In genomic region chr4:145272763-145273162, GRCm38 (mm10) we compare ENCODE assay signal across 12 mouse cellular contexts. TPM values are rescaled to one million over a fixed set of nuclear protein-coding genes. Genes with fewer than 3 reads are reported as not detected.
A peak's percentile ranks its signal among the peaks of the same experiment; 100 is the strongest.
DNase-seq lines count a peak whose midpoint lies in the region; ATAC-seq and TF ChIP-seq lines count a peak whose summit lies in the region.
"Had no signal": no experiment of that assay in that cellular context is flagged by ENCODE, and none has a peak within 500 bp of the region (broad histone marks: within the 10 kb centered on the region; RNA-seq: fewer than 3 reads in every experiment).

No protein-coding gene starts in this region.

- no peak overlapping the region for H3K27ac ChIP-seq in lung, embryonic 14.5 days (ENCODE audit: low read depth)
- peak overlapping the region; percentile 84 for H3K27ac ChIP-seq in stomach, postnatal 0 days (replicated peaks)
- no peak overlapping the region for H3K27ac ChIP-seq in liver, postnatal 0 days (ENCODE audit: low read depth)
- H3K27ac ChIP-seq: hindbrain, embryonic 13.5 days had no signal

- H3K9ac ChIP-seq in lung, embryonic 14.5 days, result no peak overlapping the region
- no peak overlapping the region for H3K9ac ChIP-seq in stomach, postnatal 0 days (ENCODE audit: low read length)
- no peak overlapping the region for H3K9ac ChIP-seq in liver, postnatal 0 days (replicated peaks)
- H3K9ac ChIP-seq: hindbrain, embryonic 13.5 days had no signal

- H3K9me3 ChIP-seq in lung, embryonic 14.5 days (ENCODE audit: low read depth, low read length), result no peaks in the 10 kb centered on the region
- H3K9me3 ChIP-seq in stomach, postnatal 0 days (ENCODE audit: control insufficient read depth, low read length), result no peaks in the 10 kb centered on the region
- no peaks in the 10 kb centered on the region for H3K9me3 ChIP-seq in liver, postnatal 0 days (ENCODE audit: low read length)
- H3K9me3 ChIP-seq: hindbrain, embryonic 13.5 days had no signal

- H3K36me3 ChIP-seq in lung, embryonic 14.5 days (ENCODE audit: insufficient read depth), result no peaks in the 10 kb centered on the region
- no peaks in the 10 kb centered on the region for H3K36me3 ChIP-seq in stomach, postnatal 0 days (ENCODE audit: control insufficient read depth, insufficient read depth, low read length)
- no peaks in the 10 kb centered on the region for H3K36me3 ChIP-seq in liver, postnatal 0 days (replicated peaks; ENCODE audit: insufficient read depth, low read length)
- H3K36me3 ChIP-seq: hindbrain, embryonic 13.5 days had no signal

- no peak overlapping the region for H3K4me2 ChIP-seq in lung, embryonic 14.5 days
- no peak overlapping the region for H3K4me2 ChIP-seq in stomach, postnatal 0 days (replicated peaks; ENCODE audit: low read depth)
- H3K4me2 ChIP-seq in liver, postnatal 0 days (ENCODE audit: low read depth, low read length), result no peak overlapping the region
- H3K4me2 ChIP-seq: hindbrain, embryonic 13.5 days had no signal

- WGBS in lung, adult 2 months, result 42% methylated on average over 1 of the region's 1 CpGs
- 41% methylated on average over 1 of the region's 1 CpGs for WGBS in lung, embryonic 14.5 days
- WGBS in stomach, postnatal 0 days, result 19% methylated on average over 1 of the region's 1 CpGs
- 81% methylated on average over 1 of the region's 1 CpGs for WGBS in liver, postnatal 0 days (ENCODE audit: insufficient replicate concordance)

- H3K4me3 ChIP-seq in lung, adult 2 months (replicated peaks; ENCODE audit: extremely low read depth, low read depth, low read length), result no peak overlapping the region
- H3K4me3 ChIP-seq in lung, embryonic 14.5 days (ENCODE audit: low read depth, low read length), result no peak overlapping the region
- no peak overlapping the region for H3K4me3 ChIP-seq in stomach, postnatal 0 days (ENCODE audit: low read depth, low read length)
- H3K4me3 ChIP-seq in liver, postnatal 0 days (ENCODE audit: low read depth, low read length), result no peak overlapping the region
- H3K4me3 ChIP-seq: hindbrain, embryonic 13.5 days had no signal

- peaks cover 3% of the 10 kb centered on the region; the same call in 1 of the 2 replicates for H3K4me1 ChIP-seq in lung, adult 2 months (ENCODE audit: control insufficient read depth, insufficient read depth, low read length)
- H3K4me1 ChIP-seq in lung, embryonic 14.5 days (ENCODE audit: insufficient read depth), result no peaks in the 10 kb centered on the region
- no peaks in the 10 kb centered on the region; the same call in 1 of the 2 replicates for H3K4me1 ChIP-seq in stomach, postnatal 0 days (replicated peaks; ENCODE audit: control insufficient read depth, insufficient read depth)
- H3K4me1 ChIP-seq in liver, postnatal 0 days (ENCODE audit: insufficient read depth), result no peaks in the 10 kb centered on the region; the same call in 1 of the 2 replicates
- H3K4me1 ChIP-seq: hindbrain, embryonic 13.5 days had no signal

- no peak for TF ChIP-seq POLR2A in lung, adult 2 months (IDR thresholded peaks at IDR 0.05; ENCODE audit: borderline replicate concordance, extremely low read depth, low read depth, low read length)

- no peaks in the 10 kb centered on the region for H3K27me3 ChIP-seq in lung, embryonic 14.5 days (ENCODE audit: insufficient read depth, low read length)
- H3K27me3 ChIP-seq in stomach, postnatal 0 days (ENCODE audit: control insufficient read depth, insufficient read depth, low read length), result no peaks in the 10 kb centered on the region
- H3K27me3 ChIP-seq in liver, postnatal 0 days (ENCODE audit: insufficient read depth, low read length), result no peaks in the 10 kb centered on the region
- H3K27me3 ChIP-seq: hindbrain, embryonic 13.5 days had no signal

- ATAC-seq in lung, embryonic 14.5 days (ENCODE audit: insufficient read depth), result no peak
- peak; percentile 79; the same call in 1 of the 2 replicates for ATAC-seq in stomach, postnatal 0 days (ENCODE audit: low FRiP score, low TSS enrichment)
- ATAC-seq in liver, postnatal 0 days, result no peak
- ATAC-seq: activated CD4-positive, CD25-positive, alpha-beta regulatory T cell, adult 4 months; forebrain, embryonic 14.5 days had no signal

- no peak for TF ChIP-seq CTCF in lung, adult 2 months (IDR thresholded peaks at IDR 0.05; ENCODE audit: insufficient read depth, low read length)
- no peak for TF ChIP-seq CTCF in lung, embryonic 14.5 days (IDR thresholded peaks at IDR 0.05; ENCODE audit: low read depth)
- no peak for TF ChIP-seq CTCF in stomach, postnatal 0 days (IDR thresholded peaks at IDR 0.05; ENCODE audit: low read depth)
- no peak for TF ChIP-seq CTCF in liver, postnatal 0 days (IDR thresholded peaks at IDR 0.05; ENCODE audit: low read depth)

- TF ChIP-seq EP300 in stomach, postnatal 0 days (optimal IDR thresholded peaks at IDR 0.05), result no peak
- TF ChIP-seq EP300 in liver, postnatal 0 days (IDR thresholded peaks at IDR 0.05; ENCODE audit: low read depth), result no peak

- DNase-seq in lung, adult 18-20 months, result peak; percentile 64 to 75
- no peak for DNase-seq in lung, adult 2 months
- DNase-seq in gastrocnemius, adult 8-10 months (ENCODE audit: low spot score in 2 of 2), result peak; percentile 32 to 39
- DNase-seq in lung, embryonic 14.5 days, result peak; percentile 21
- DNase-seq in stomach, postnatal 0 days (ENCODE audit: low spot score), result no peak
- DNase-seq in thymus, postnatal 0 days (ENCODE audit: low spot score), result no peak
- DNase-seq in right cerebral cortex, postnatal 25 days, result no peak
- no peak for DNase-seq in liver, postnatal 0 days
- DNase-seq: kidney, postnatal 10 days had no signal

RNA-seq across cellular contexts. Expression of gene Tnfrsf1b, which starts 26.1 kb away (rescaled TPM):
- 32.2 and 39.5 TPM in 2 replicates for polyA plus RNA-seq in lung, adult 2 months (2012; rRNA removed)
- 1 to 10 TPM; 1.4 to 1.8 (median 1.6) TPM for total RNA-seq in gastrocnemius, adult 8-10 months (2022)
- 3.3 and 3.4 TPM in 2 replicates for polyA plus RNA-seq in lung, embryonic 14.5 days (2014; fragmentation: Nextera tagmentation; extraction: Ambion mirVana)
- polyA plus RNA-seq in stomach, postnatal 0 days (2015; fragmentation: Nextera tagmentation; extraction: Ambion mirVana), result 5.4 and 6.0 TPM in 2 replicates
- polyA plus RNA-seq in thymus, postnatal 0 days (2015; fragmentation: Nextera tagmentation; extraction: Ambion mirVana), result 12.5 and 12.9 TPM in 2 replicates
- 7.2 and 9.4 TPM in 2 replicates for polyA plus RNA-seq in liver, postnatal 0 days (2015; fragmentation: Nextera tagmentation; extraction: Ambion mirVana)

RNA-seq across cellular contexts. Expression of gene Tnfrsf8, which starts 42.2 kb away (rescaled TPM):
- 0.24 and 0.28 TPM in 2 replicates for polyA plus RNA-seq in lung, adult 2 months (2012; rRNA removed)
- under 1 TPM in 2 of 4 experiments, not detected in 2; 0.09 to 0.11 TPM for total RNA-seq in gastrocnemius, adult 8-10 months (2022)
- 0.20 TPM in 1 of 2 replicates, not detected in the other for polyA plus RNA-seq in lung, embryonic 14.5 days (2014; fragmentation: Nextera tagmentation; extraction: Ambion mirVana)
- polyA plus RNA-seq in stomach, postnatal 0 days (2015; fragmentation: Nextera tagmentation; extraction: Ambion mirVana), result 0.04 TPM in 2 replicates
- polyA plus RNA-seq in thymus, postnatal 0 days (2015; fragmentation: Nextera tagmentation; extraction: Ambion mirVana), result 13.6 and 15.3 TPM in 2 replicates
- 0.07 and 0.09 TPM in 2 replicates for polyA plus RNA-seq in liver, postnatal 0 days (2015; fragmentation: Nextera tagmentation; extraction: Ambion mirVana)

Comparison
In these comparisons a context has a peak if more than half of its experiments do, and no peak if none do; other contexts are left out.
1. DNase-seq: peak in lung, adult 18-20 months (2 of 2), gastrocnemius, adult 8-10 months (2 of 2) and lung, embryonic 14.5 days (single experiment); none in lung, adult 2 months (single experiment), stomach, postnatal 0 days (single experiment), thymus, postnatal 0 days (single experiment), right cerebral cortex, postnatal 25 days (single experiment) and liver, postnatal 0 days (single experiment).
2. RNA of gene Tnfrsf8, which starts 42.2 kb away (polyA plus RNA-seq): 13.6 to 15.3 TPM in thymus, postnatal 0 days; 0.24 to 0.28 TPM in lung, adult 2 months, 0.20 TPM in lung, embryonic 14.5 days, 0.07 to 0.09 TPM in liver, postnatal 0 days and 0.04 TPM in stomach, postnatal 0 days; every median in the first group is over 10 times any median in the second.